Mouse (Mus musculus): ENCODE measurements at regions not wholly inside any gene's neighbourhood (a gene's known extent, or its start where the extent isn't known, plus 50 kb on each side); places are given as distances from the start of the nearest gene placed in this dataset.

DNA sequence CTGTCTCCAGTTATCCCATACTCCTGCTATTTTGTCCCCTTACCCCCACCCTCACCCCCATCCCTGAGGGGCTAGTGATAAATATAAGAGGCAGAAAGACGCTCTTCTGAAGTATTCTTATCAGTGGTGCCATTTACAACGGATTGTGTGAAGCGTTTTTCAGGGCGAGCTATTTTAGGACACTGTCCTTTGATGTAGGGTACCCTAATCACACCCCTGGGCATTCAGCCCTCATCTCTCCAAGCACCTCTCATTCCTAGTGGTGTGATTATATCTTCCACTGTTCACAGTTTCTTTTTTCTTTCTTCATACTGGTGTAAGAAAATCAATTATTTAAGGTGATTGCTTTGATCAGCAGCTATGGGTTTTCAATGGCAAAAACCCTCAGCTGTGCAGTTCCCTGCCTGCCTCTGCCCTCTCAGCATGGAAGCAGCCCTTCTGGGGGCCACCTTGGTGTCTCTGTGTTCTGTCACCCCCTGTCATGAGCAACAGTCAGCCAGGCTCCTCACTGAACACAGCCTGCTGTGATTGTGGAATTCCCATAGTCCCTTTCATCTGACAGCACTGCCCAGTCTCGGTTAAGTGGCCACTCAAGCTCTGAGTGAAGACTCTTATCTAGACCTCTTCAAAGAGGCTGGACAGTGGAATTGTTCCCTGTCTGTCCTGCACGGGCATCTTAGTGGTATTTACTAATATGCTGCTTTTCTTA is 196.7 kb upstream of the Id2 start:
- in situ Hi-C loops (cut with MboI; ENCODE audit: unreplicated experiment in 2 of 2) = no loop called here

DNA sequence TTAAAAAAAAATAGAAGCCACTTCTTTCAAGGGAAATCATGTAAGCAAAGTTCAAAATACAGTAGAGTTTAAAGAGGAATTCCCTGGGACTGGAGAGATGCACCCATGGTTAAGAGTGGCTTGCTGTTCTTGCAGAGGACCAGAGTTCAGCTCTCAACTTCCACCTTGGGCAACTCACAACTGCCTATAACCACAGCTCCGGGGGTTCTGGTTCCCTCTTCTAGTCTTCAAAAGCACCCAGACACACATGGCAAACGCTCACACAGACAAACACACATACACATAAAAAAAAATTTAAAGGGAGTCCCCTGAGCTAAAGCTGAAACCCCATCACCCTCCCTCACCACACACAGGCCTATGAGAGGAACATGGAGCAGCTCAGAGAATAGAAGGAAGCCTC is 192.4 kb upstream of the Id2 start:
- in situ Hi-C loops (cut with MboI; ENCODE audit: unreplicated experiment in 2 of 2) = no loop called here

DNA sequence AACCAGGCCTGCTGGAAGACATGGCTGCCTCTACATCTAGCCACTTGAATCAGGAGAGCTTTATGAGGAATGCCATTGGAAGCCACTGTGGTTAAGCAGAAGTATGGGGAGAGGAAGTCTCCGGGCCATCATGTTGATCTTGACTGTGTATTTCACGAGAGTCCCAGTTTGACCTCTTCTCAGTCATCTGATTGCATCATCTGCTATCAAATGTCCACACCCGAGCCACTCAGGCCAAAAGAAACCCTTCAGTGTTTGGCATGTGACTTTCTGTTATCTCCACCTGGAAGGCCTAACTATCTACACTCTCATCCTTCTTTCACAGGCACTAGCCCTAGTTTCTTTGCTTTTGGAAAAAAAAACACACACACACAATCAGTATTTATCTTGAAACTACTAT is 186.9 kb upstream of the Id2 start:
- in situ Hi-C loops (cut with MboI; ENCODE audit: unreplicated experiment in 2 of 2) = no loop called here

DNA sequence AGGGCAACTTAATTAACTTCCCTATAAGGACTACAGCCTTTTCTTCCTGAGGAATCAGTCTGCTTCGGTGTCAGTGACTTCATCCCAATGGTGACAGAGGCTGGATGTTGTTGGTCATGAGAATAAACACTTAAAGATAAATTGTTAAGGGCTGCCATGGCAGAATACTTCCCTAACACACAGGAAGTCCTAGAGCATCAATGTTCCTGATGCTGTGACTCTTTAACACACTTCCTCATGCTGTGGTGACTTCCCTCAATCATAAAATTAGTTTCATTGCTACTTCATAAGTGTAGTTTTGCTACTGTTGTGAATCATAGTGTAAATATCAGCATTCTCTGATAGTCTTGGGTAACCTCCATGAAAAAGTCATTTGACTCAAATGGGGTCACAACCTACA is 184.5 kb upstream of the Id2 start:
- in situ Hi-C loops (cut with MboI; ENCODE audit: unreplicated experiment in 2 of 2) = no loop called here

DNA sequence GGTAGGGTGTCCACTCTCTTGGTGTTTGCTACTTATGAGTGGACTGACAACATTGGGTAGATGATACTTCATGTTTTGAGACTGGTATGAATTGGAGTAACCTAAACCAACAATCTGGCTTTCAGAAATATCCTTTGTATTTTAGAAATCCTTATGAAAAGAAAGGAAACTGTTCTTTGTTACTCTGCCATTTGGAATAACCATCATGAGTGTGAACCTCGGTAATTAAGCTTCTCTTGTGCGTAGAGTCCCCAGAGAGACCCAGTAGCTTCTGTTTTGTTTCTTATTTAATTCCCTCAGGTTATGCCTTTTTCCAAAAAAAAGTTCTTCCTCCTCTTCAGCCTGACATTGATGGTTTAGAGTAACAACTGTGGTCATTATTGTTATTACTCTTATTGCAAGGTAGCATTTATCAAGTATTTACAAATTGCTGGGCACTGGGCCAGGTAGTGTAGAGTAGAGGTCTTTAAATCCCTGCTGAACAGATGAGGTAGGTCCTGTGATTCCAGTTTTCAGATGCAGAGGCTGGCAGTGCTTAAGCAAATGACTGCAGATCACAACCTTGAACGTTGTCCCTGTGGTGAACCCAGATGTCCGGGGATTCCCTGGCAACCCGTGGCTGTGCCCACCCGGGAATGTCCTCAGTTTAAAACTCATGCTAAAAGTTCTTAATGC is 176.8 kb upstream of the Id2 start:
- in situ Hi-C loops (cut with MboI; ENCODE audit: unreplicated experiment in 2 of 2) = no loop called here

DNA sequence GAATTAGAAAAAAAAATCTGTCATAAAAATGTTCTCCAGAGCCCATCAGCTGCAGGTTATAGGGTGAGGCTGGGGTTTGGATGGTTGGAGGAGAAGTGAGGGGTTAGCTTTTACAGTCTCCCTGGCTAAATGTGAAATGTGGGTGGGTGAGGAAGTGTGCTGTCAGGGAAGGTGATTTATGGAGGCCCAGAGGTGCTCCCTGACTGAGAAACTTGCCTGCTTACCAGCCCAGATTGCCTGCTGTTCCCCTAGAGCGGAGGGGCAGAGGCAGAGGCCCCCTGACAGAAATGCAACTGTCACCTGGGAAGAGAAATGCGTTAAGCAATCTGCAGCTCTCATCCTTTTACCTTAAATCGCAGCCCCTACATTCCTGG is 175.8 kb upstream of the Id2 start:
- in situ Hi-C loops (cut with MboI; ENCODE audit: unreplicated experiment in 2 of 2) = no loop called here

DNA sequence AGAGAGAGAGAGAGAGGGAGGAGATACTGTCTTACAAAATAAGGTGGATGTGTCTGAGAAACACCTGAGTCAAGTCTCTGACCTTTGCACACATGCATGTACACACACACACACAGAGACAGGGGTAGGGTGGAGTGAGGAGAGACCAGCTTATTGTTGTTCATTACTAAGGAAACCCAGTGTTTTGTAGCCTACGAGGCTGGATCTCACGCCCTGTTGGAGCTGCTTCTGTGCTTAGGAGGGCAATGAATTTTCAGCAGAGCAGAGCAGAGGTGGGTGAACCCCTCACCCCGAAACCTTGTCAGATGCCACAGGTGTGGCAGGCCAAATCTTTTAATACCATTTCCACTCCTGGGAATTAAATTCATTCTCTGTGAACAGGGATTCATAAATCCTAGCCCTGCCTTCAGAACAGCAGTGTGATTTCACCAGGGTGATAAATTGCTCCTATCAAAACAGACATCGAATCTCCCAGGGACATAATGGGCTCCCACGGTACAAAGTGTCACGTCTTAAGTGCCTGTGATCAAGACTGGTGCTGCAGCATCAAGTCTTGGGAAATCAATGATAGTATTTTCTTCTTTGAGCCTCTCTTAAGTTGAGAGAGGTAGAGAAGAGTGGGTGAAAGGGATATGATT is 175.3 kb upstream of the Id2 start:
- in situ Hi-C loops (cut with MboI; ENCODE audit: unreplicated experiment in 2 of 2) = no loop called here

DNA sequence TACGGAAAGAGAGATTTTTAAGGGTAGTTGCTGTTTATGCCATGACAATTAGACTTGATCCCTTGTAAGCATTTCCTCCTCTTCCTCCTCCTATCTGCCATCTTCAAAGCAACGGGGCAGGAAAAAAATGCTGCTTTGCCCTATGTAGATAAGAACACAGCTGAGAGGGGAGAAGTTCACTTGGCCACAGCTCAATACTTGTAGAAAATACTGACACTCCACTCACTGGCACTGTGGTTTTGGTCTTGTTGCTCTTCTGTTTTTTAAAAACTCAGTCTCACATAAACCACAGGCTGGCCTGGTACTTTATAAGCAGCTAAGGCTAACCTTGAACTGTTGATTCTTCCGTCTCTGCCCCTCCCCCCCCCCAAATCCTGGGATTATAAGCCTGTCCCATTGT is 172.9 kb upstream of the Id2 start:
- in situ Hi-C loops (cut with MboI; ENCODE audit: unreplicated experiment in 2 of 2) = no loop called here

DNA sequence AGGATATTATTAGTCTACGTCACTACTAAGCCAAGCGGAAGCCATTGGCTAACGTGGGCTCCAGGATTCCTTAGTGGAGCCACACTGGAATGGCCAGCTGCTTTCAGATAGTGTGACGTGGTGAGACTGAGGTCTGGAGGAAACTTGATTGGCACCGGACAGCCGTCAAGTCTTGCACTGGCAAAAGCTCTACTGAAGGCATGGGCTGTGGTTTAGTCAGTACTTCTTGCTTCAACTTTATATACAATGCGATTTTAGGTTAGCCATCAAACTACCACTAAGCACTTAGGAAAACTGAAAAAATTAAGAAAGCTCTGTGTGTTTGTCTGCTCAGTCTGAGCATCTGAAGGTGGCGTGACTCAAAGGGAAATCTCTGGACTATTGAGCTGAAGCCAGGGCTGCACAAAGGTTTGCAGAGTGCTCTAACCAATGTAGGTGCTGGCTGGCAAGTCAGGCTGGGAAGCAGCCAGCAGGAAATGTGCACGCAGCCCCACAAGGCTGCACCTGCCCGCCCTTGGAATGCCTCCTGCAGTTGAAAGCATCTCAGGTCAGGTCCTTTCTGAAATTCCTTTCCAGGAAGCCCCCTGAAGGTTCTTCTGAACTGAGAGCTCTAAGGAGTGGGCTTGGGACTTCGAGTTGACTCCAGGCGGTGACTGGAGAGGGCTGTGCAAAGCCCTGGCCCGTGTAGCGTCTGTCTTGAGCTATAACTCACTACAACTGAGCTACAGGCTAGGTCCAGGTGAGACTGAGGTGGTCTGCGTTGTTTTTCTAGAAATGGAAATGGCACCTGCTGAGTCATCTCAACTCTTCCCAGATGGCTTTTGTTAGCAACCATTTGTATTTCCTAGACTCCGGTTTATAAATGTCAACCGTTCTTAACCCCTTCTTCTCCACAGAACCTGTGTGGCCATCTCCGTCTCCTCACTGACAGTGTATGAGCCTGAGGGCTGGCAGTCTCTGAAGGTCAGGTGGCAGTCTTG is 172.2 kb upstream of the Id2 start:
- in situ Hi-C loops (cut with MboI; ENCODE audit: unreplicated experiment in 2 of 2) = no loop called here

DNA sequence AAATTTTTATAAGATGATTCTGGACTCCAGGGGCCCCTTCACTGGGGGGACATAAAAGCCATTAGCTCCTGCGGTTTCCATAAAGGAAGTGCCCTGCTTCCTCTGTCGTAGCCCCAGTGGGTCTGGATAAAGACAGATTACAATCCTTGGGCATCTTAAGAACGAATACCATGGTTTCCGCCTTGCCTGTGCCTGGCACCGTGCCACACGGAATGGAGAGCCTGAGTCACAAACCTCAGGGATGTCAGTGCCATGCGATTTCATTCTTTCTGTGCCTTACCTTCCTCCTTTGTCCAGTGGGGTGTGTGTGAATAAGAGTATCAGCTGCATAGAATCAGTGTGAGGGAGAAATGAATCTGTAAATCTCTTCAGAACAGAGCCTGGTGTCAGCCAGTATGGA is 171.4 kb upstream of the Id2 start:
- in situ Hi-C loops (cut with MboI; ENCODE audit: unreplicated experiment in 2 of 2) = no loop called here

DNA sequence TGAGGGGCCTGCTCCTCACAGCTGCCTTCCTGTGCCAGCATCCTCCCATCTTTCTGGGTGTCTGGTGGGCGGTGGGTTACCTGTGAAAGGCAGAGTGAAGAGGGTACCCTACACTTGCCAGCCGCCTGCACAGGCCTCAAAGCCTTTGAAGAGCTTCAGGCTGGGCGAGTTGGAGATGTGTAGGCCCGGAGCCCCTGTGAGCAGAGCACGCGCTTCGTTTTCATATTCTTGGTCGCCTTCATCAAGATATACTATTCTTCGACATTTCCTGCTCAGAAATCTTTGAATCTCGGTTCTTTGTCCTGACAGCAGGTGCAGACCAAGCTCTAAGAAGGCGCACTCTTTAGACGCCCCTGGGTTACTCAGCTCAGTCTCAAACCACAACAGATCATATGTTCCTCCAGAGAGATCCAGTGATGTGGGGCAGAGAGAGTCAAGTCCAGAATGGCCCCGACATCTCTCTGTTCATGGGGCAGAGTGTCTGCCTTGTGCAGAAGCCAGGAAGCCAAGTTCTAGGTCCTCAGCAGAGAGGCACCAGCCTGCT is 170.7 kb upstream of the Id2 start:
- in situ Hi-C loops (cut with MboI; ENCODE audit: unreplicated experiment in 2 of 2) = no loop called here

DNA sequence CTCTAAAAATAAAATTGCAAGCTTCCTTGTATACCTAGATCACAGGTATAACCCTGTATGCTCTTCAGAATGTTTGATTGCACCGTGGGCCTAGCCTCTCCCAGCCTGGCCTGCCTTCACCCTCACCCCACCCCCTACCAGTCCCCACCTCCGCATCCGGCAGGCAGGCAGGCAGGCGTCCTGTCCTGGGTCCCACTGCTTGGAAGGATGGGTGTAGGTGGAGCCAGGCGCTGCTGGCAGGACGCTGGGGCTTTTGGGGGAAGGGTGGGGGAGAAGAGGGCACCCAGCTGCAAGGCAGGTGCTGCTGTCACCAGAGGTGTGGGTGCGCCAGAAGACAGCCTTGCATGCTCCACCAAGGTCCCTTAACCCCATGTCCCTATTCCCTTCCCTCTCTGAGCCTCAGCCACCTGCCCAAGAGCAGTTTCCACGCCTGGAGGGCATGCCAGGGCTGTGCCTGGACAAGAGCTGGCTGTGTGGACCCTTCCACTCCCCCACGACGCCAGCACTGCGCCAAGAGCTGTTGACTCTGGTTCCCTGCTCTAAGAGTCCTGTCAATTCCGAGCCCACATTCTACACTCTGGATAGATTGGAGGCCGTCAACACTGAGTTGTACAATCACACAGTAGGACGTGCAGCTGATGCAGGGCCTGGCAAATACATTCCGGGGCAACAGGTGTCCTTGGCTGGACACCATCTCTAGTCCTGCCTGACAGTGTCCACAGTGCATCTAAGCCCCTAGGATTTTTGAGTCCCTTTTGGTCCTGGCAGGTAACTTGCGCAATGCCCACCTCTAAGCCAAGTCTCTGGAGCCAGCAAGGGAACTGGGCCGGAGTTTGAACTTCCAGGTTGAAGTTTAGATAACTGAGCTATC is 170.0 kb upstream of the Id2 start:
- in situ Hi-C loops (cut with MboI; ENCODE audit: unreplicated experiment in 2 of 2) = no loop called here

DNA sequence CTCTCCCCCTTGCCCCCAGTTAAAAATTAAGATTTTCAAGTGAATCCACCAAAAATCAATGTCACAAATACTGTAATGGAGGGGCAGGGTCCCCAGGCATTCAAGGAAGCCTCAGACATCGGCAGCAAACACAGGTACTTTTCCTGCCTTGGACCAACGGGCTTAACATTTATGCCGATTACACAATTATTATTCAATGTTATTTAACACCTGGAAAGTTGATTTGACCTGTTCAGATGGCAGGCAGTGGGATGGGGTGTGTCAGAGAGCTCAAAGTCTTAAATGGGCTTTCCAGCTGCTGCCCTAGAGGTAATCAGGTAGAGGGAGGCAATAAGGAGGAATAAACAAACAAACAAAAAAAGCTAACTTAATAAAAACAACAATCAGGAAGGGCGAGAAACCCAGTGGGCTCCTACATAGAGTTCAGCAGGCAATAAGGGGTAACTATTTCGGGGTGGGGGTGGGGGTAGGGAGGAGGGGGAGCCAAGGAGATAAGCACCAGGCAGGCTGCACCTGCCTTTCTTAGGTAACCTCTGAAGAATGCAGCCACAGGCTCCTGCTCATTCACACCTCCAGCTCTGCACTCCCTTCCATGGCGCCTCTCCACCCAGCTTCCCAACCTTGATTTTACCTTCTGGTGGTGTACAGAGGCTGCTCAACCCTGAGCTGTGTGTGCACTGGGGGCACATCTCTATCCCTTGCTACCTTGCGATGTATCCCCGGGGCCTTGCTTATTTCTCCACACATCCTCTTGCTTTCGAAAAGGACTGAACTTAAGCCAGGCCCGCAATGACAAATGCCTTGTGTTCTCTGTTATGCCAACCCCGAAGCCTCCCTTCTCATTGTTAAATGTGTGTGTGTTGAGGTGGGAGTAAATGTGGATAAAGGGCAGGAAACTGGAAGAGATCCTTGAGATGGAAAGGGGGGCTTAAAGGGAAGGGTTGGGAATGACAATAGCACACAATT is 168.9 kb upstream of the Id2 start:
- in situ Hi-C loops (cut with MboI; ENCODE audit: unreplicated experiment in 2 of 2) = no loop called here

DNA sequence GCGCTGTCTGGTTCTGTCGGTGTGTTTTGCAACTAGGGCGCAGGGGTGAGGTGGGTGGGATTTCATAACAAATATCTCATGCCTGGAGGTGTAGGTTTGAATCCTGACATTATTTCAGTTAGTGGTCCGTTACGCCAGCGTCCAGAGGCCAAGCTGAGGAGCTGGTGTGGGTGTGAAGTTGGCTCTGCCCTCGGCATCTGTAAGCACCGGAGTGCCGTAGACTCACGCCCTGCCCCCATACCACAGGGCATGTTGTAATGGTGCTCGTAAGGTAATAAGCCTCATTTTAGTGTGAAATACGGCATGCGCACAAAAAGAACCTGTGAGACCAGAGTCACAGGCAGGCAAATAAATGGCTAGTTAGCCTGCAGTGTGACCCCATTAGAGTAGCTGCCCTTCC is 168.1 kb upstream of the Id2 start:
- in situ Hi-C loops (cut with MboI; ENCODE audit: unreplicated experiment in 2 of 2) = no loop called here

DNA sequence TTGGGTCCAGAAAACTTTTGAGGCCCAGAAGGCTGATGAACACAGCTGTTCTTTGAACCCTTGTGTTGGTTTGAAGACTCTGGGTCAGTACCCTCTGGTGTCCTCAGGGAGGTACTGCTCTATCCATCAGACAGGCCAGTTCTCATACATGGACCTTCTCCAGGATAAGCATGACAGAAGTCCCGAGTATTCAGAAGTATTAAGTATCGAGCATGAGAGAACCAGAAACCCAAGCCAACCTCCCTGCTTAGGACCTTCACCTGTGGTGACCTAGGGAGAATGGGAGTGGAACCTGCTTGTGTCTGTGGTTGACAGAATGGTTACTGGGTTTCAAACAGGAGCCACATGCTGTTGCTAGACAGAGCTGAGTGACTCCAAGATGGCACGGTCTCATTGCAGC is 167.5 kb upstream of the Id2 start:
- in situ Hi-C loops (cut with MboI; ENCODE audit: unreplicated experiment in 2 of 2) = no loop called here

DNA sequence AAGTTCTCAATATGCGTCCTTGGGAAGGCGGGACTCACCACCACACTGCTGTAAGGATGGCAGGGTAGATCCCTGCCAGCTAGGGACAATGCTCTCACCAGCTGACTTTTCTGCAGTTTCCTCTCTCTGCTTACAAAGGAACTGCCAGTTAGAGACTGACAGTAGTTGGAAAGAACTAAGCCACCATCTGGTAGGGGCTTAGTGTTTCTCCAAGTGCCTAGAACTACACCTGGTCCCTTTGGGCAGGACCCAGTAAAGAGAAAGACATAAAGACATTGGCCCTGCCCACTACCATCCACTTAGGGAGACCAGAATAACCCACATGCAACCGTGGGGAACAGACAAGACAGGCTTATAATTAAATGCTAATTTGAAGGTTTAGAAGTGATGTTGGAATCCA is 165.5 kb upstream of the Id2 start:
- in situ Hi-C loops (cut with MboI; ENCODE audit: unreplicated experiment in 2 of 2) = no loop called here

DNA sequence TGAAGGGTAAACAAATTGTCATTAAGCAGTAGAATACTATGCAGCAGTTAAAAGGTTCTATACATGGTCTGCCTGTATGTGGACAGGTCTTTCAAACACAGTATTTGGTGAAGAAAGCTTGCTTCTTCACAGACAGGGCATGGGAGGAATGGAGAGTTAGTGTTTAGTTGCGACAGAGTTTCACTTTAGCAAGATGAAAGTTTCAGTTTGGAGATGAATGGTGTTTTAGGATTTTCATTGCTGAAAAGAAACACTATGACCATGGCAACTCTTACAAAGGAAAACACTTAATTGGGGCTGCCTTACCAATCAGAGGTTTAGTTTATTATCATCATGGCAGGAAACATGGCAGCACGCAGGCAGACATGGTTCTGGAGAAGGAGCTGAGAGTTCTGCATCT is 162.2 kb upstream of the Id2 start:
- in situ Hi-C loops (cut with MboI; ENCODE audit: unreplicated experiment in 2 of 2) = no loop called here

DNA sequence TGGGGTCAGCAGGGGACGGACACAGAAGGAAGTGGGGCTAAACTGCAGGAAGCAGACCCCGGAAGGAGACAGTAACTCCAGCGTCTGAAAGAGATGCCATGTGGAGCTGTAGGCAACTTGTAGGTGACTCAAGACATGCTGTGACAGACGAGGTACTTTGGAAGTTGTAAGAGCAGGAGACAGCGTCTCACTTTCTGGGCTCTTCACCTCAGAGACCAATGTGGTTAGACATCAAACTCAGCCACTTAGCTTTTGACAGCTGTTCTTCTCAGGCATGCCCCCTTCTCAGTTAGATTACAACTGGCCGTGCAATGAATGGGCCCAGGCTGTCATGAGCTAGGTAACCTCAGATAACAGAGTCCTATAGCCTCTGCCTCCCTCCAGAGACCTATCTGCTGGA is 159.3 kb upstream of the Id2 start:
- in situ Hi-C loops (cut with MboI; ENCODE audit: unreplicated experiment in 2 of 2) = no loop called here

DNA sequence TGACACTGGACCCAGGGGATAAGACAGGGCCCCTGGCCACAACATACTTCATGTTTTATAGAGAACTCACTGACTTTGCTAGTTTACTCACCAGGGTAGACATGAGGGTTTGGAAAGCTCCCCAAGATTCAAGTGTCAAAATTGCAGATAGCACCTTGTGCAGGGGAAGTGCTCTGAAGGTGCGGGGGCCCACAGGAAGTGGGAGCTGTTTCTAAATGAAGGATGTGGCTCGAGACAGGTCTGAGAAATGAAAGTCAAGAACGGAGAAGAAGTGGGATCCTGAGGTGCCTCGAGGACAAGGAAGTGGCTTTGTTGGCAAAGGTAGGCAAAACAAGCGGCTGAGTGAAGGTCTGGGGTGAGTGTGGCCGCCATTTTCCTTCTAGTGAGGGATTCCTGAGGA is 157.8 kb upstream of the Id2 start:
- in situ Hi-C loops (cut with MboI; ENCODE audit: unreplicated experiment in 2 of 2) = no loop called here
